Mouse (Mus musculus) embryonic facial prominence, embryonic 11.5 days (tissue): ENCODE measurements around the gene Saa3. TPM values are rescaled to one million over a fixed set of nuclear protein-coding genes. Genes with fewer than 3 reads are reported as not detected.
"Not testable (repeated sequence)": the region's sequence is repeated elsewhere in the genome, so short reads cannot be mapped to it uniquely, and the experiment has no call there.

Experiments
- ATAC-seq: fragments of 200-750 bp; cut with Nextera tagmentation; replicated peaks from 2 replicates; pipeline ENCODE4 v1.8.0; 2017; ENCODE audit warnings: low read depth; ENCODE audit not compliant: insufficient number of reproducible peaks, low FRiP score, low TSS enrichment
- DNase-seq: peaks from one replicate; pipeline ENCODE4 v3.0.0-alpha.2; 2015; ENCODE audit warnings: low spot score
- H3K27ac ChIP-seq: fragments of 300-500 bp; sonication (generic); replicated peaks from 2 replicates; pipeline ENCODE4 v1.5.1; 2014; ENCODE audit warnings: mild to moderate bottlenecking, low read depth, low read length, control low read depth
- H3K27me3 ChIP-seq: fragments of 300-500 bp; sonication (generic); 2 replicates; pipeline ENCODE4 v1.6.1; 2014; ENCODE audit warnings: mild to moderate bottlenecking, low read length, moderate library complexity, mixed read lengths; ENCODE audit not compliant: control insufficient read depth, insufficient read depth
- H3K36me3 ChIP-seq: fragments of 300-500 bp; sonication (generic); replicated peaks from 2 replicates; pipeline ENCODE4 v1.6.1; 2014; ENCODE audit warnings: low read depth, mild to moderate bottlenecking, low read length, moderate library complexity, mixed read lengths; ENCODE audit not compliant: control insufficient read depth, insufficient read depth
- H3K4me1 ChIP-seq: fragments of 300-500 bp; sonication (generic); 2 replicates; pipeline ENCODE4 v1.6.1; 2014; ENCODE audit warnings: low read length, mixed read lengths; ENCODE audit not compliant: control insufficient read depth, insufficient read depth
- H3K4me2 ChIP-seq: fragments of 300-500 bp; sonication (generic); 2 replicates; pipeline ENCODE4 v1.6.1; 2014; ENCODE audit warnings: low read depth, mild to moderate bottlenecking, control low read depth, low read length, moderate library complexity
- H3K4me3 ChIP-seq: fragments of 300-500 bp; sonication (generic); 2 replicates; pipeline ENCODE4 v1.5.1; 2014; ENCODE audit warnings: low read depth, low read length, control low read depth
- H3K9ac ChIP-seq: fragments of 300-500 bp; sonication (generic); replicated peaks from 2 replicates; pipeline ENCODE4 v1.6.1; 2014; ENCODE audit warnings: mild to moderate bottlenecking, control low read depth, low read length
- H3K9me3 ChIP-seq: fragments of 300-500 bp; sonication (generic); replicated peaks from 2 replicates; pipeline ENCODE4 v1.6.1; 2016; ENCODE audit warnings: mild to moderate bottlenecking, low read length, inconsistent platforms, mixed read lengths; ENCODE audit not compliant: control insufficient read depth
- WGBS: fragments of 180-500 bp; shearing (Covaris S2); extraction: QIAGEN DNeasy Blood & Tissue Kit; methylation state at CpG from one replicate; pipeline ENCODE4 v1.1.7; 2014; 5-methylcytosine and 5-hydroxymethylcytosine counted together
- polyA plus RNA-seq: library from polyadenylated mRNA; unstranded; fragments of >200 nt; fragmentation: Nextera tagmentation; extraction: Ambion mirVana; gene quantifications from 2 replicates; pipeline ENCODE4 v1.2.1, GENCODE M21; 2014

The Saa3 gene
- polyA plus RNA-seq, 1 experiment from 2014 or later = not detected

DNA sequence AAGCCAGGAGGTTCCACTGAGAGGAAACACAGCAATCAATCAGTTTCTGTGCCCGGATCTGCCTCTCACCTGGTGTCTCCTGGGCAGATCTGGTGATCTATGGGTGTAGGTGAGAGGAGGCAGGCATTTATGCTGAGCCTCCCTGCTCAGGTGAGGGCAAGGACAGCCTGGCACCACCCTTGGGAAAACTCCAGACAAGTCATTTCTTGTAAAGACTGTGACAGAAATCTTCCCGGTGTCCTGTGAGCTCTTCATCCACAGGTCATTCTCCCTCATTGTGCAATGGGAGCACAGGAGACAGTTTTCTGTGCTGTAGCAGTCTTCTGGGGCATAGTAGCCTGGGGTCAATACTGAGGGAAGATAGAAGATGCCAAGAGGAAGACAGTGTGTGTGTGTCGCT, 27.4 kb upstream of the Saa3 start, which contains the start of gene Saa1:
Gene Saa1, minus strand, starts transcription at position 101 of the 400 bp plus-strand sequence.
- H3K4me2 ChIP-seq, H3K36me3 ChIP-seq, H3K27me3 ChIP-seq, H3K4me3 ChIP-seq, H3K27ac ChIP-seq, H3K4me1 ChIP-seq, ATAC-seq, DNase-seq, H3K9ac ChIP-seq, H3K9me3 ChIP-seq: not testable (repeated sequence)
- 80% methylated on average over 3 of the region's 3 CpGs for WGBS

DNA sequence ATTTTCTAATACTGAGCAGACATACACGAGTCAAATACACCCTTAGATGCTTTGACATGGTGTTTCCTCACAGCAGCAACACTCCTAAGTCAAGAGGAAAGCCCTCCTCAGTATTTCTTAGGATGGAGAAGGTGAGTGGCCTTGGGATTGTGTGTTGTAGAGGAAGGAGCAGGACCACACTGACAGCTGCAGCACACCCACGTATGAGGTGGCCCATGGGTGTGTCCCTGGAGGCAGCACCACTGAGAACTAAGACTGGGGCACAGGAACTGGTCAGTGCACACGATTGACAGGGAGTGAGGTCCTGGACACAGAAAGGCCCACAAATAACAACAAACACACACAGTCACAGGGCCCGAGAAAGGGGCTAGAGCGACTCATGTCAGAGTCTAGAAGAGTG, 24.5 kb upstream of the Saa3 start:
- not testable (repeated sequence) for ATAC-seq, DNase-seq
- 75% methylated on average over 5 of the region's 5 CpGs for WGBS

DNA sequence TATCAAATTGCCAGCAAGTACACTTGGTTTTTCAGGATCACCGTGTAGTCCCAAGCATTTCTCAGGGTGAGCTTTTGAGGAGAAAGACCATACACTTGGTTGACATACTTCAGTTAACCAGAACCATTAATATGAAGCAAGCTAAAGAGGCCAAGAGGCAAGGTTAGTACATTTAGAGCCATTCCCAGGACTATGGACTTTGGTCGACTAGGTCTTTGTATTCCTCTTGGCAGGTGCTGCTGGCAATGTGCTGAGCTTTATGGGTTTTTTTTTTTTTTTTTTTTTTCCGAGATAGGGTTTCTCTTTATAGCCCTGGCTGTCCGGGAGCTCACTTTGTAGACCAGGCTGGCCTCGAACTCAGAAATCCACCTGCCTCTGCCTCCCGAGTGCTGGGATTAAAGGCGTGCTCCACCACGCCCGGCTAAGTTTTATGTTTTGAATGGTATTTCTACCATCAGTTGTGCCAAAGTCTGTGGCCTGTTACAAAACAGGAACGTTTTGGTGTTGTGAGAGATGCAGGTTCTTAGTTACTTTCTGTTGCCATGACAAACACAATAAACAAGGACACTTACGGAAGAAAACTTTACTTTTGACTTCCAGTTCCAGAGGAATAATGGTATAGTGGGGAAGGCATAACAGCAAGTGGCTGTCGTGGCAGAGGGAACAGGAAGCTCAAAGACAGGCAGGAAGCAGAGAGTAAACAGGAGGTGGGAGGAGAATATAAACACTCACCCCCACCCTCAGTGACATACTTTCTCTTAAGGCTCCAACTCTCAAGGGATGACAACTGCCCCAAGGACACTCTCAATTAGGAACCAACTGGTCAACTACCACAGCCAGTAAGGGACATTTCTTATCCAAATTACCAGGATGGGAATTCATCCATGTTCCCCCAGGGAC, 23.3 kb upstream of the Saa3 start:
- no peak overlapping the region for H3K4me3 ChIP-seq
- no peak overlapping the region for H3K4me2 ChIP-seq
- H3K4me1 ChIP-seq = no peaks in the 10 kb centered on the region
- no peaks in the 10 kb centered on the region for H3K36me3 ChIP-seq
- H3K9me3 ChIP-seq = no peaks in the 10 kb centered on the region
- no peak overlapping the region for H3K9ac ChIP-seq
- 82% methylated on average over 12 of the region's 12 CpGs for WGBS
- ATAC-seq (no peak), DNase-seq (no peak)
- H3K27ac ChIP-seq = no peak overlapping the region
- H3K27me3 ChIP-seq = no peaks in the 10 kb centered on the region

More for the DNA sequence above, 24.5 kb upstream of the Saa3 start:
- H3K27me3 ChIP-seq, H3K4me3 ChIP-seq, H3K9ac ChIP-seq, H3K36me3 ChIP-seq, H3K9me3 ChIP-seq, H3K27ac ChIP-seq, H3K4me1 ChIP-seq, H3K4me2 ChIP-seq: not testable (repeated sequence)

DNA sequence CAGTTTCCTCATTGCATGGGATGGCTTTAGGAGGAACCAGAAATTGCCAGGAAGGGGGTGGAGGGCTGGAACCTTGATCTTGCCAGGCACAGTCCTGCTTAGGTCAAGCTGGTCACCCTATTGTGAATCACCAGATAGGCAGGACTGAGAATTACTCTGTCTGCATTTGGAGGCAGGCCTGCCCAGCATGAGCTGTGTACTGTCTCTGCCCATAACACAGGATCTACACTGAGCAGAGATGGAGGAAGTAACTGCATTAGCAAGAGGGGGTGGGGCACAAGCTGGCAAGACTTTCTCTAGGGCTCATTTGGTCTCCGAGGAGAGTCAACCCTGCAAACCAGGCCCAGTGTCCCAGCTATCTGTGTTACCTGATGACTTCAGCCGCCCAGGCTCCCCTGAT, 19.5 kb upstream of the Saa3 start:
- ATAC-seq = no peak
- Histone ChIP-seq H3K27me3 (no peaks in the 10 kb centered on the region), H3K9me3 (no peaks in the 10 kb centered on the region), H3K27ac (no peak overlapping the region), H3K9ac (no peak overlapping the region), H3K4me3 (no peak overlapping the region), H3K4me2 (no peak overlapping the region), H3K4me1 (no peaks in the 10 kb centered on the region), H3K36me3 (no peaks in the 10 kb centered on the region)
- 84% methylated on average over 2 of the region's 2 CpGs for WGBS
- no peak for DNase-seq

DNA sequence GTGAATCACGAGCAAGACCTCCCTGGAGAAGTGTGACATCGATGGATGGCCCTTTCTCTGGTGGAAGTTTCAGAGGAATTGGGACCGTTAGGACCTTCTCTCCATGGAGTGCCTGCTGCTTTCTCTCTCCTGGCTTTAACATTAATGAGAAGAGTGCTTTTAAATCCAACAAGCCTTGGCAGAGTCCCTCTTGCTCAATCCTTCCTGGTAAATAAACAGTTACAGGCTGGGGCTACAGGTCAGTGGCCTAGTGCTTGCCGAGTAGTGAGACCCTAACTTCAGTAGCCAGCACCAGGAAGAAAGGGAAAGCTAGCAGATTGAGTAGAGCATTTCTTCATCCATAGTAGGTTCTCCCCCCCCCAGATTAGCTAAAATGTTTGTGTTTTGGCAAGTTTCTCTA, 17.0 kb upstream of the Saa3 start, which contains the start of gene Saa4:
Gene Saa4, minus strand, starts transcription at position 146 of the 400 bp plus-strand sequence.
- no peaks in the 10 kb centered on the region for H3K4me1 ChIP-seq
- H3K36me3 ChIP-seq = no peaks in the 10 kb centered on the region
- H3K27me3 ChIP-seq = no peaks in the 10 kb centered on the region
- no peak for ATAC-seq
- no peaks in the 10 kb centered on the region for H3K9me3 ChIP-seq
- H3K4me3 ChIP-seq = no peak within 1 kb of the TSS
- 88% methylated on average over 4 of the region's 4 CpGs for WGBS
- H3K4me2 ChIP-seq = no peak within 1 kb of the TSS
- H3K9ac ChIP-seq = no peak within 1 kb of the TSS
- no peak for DNase-seq
- no peak within 1 kb of the TSS for H3K27ac ChIP-seq

DNA sequence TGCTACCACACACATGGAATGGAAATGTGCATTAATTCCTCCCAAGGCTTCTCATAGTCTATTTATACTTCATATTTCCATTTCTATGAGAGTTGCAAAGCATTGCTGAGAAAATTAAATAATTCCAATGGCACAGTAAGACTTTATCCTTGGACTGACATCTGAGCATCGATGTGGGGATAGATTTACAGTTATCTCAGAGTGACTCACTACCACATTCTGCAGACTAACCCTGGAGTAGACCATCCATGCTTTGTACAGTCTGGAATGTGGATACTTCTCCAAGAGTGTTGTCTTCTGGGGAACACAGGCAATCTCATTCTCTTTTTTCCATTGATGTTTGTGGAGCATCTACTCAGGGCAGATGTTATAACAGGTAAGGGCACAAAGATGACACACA, 12.1 kb upstream of the Saa3 start:
- no peaks in the 10 kb centered on the region for H3K36me3 ChIP-seq
- no peak for DNase-seq
- no peak overlapping the region for H3K4me2 ChIP-seq
- no peaks in the 10 kb centered on the region for H3K27me3 ChIP-seq
- H3K4me3 ChIP-seq = no peak overlapping the region
- no peaks in the 10 kb centered on the region for H3K4me1 ChIP-seq
- WGBS = 93% methylated on average over 1 of the region's 1 CpGs
- no peak overlapping the region for H3K27ac ChIP-seq
- H3K9ac ChIP-seq = no peak overlapping the region
- no peak for ATAC-seq
- H3K9me3 ChIP-seq = no peaks in the 10 kb centered on the region

DNA sequence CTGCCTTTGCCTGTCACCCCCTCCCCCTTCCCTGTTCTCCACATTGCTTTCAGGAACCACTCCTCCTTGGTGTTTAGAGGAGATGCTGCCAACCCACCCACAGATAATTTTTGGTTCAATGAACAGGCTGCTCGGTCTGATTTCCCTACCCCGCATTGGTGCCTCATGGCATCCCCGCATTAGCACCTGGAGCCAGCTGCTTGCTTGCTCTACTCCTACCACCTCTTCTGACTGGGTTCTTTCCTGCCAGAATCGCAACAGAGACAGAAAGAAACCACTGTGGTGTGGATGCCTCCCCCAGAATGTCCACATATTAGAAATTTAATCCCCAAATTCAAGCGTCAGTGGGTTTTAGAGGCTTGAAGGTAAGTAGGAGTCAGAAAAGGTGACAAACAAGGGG, 8.9 kb upstream of the Saa3 start:
- Histone ChIP-seq H3K4me1 (no peaks in the 10 kb centered on the region), H3K36me3 (no peaks in the 10 kb centered on the region)
- no peak for ATAC-seq

DNA sequence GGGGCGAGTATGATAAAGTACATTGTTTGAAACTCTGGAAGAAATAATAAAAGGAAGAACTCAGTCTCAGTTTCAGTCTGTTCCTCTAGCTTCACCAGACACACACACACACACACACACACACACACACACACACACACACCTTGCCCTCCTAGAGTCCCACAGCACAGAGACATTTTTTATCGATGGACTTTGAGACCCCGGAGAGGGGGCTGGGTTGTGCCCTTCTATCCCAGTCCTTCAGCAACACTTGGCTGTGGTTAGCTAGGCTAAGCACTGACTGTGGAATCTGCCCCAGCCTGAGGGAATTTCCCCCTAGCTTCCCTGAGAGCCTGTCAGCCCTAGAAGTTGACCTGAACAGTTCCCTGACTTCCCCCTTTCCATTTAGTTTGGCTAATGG, 8.3 kb upstream of the Saa3 start:
- DNase-seq = no peak
- no peak for ATAC-seq
- Histone ChIP-seq H3K4me3 (no peak overlapping the region), H3K9me3 (no peaks in the 10 kb centered on the region), H3K4me1 (no peaks in the 10 kb centered on the region), H3K9ac (no peak overlapping the region), H3K36me3 (no peaks in the 10 kb centered on the region), H3K4me2 (no peak overlapping the region), H3K27ac (no peak overlapping the region), H3K27me3 (no peaks in the 10 kb centered on the region)
- 81% methylated on average over 3 of the region's 3 CpGs for WGBS

More for the DNA sequence above, 8.9 kb upstream of the Saa3 start:
- H3K27ac ChIP-seq = no peak overlapping the region
- H3K9me3 ChIP-seq = no peaks in the 10 kb centered on the region
- no peak overlapping the region for H3K4me3 ChIP-seq
- H3K4me2 ChIP-seq = no peak overlapping the region
- no peak overlapping the region for H3K9ac ChIP-seq
- H3K27me3 ChIP-seq = no peaks in the 10 kb centered on the region
- 78% methylated on average over 5 of the region's 5 CpGs for WGBS
- DNase-seq = no peak
